Mouse (Mus musculus): ENCODE data around the gene Zfyve27. TPM values are rescaled to one million over a fixed set of nuclear protein-coding genes. Genes with fewer than 3 reads are reported as not detected.

Gene Zfyve27
- polyA plus RNA-seq, 1 experiment from 2014 or later = 25.1 TPM

- WGBS = 84% methylated on average over 15 of the region's 15 CpGs
- no peak overlapping the region for H3K9ac ChIP-seq (ENCODE audit: low read length)
- H3K4me3 ChIP-seq (ENCODE audit: low read length) = no peak overlapping the region
- H3K4me1 ChIP-seq (ENCODE audit: control insufficient read depth, insufficient read depth, low read length) = no peaks in the 10 kb centered on the region
- H3K27ac ChIP-seq (ENCODE audit: low read length) = no peak overlapping the region
- no peaks in the 10 kb centered on the region for H3K36me3 ChIP-seq (ENCODE audit: control insufficient read depth, insufficient read depth)
- ATAC-seq (replicated peaks; ENCODE audit: extremely low read depth, insufficient read depth, low FRiP score) = no peak
- no peaks in the 10 kb centered on the region for H3K9me3 ChIP-seq (replicated peaks; ENCODE audit: control insufficient read depth, low read length)
- H3K27me3 ChIP-seq (ENCODE audit: control insufficient read depth, insufficient read depth, low read length) = no peaks in the 10 kb centered on the region
- no peak overlapping the region for H3K4me2 ChIP-seq (ENCODE audit: low read depth, low read length)
Measured at GRCm38 (mm10) chr19:42138517-42139285, 25.1 kb upstream of the Zfyve27 start.

GRCm38 (mm10) chr19:42139724-42140517, 23.8 kb upstream of the Zfyve27 start:
- no peak overlapping the region for H3K9ac ChIP-seq (ENCODE audit: low read length)
- H3K27ac ChIP-seq (ENCODE audit: low read length) = no peak overlapping the region
- no peaks in the 10 kb centered on the region for H3K27me3 ChIP-seq (ENCODE audit: control insufficient read depth, insufficient read depth, low read length)
- ATAC-seq (replicated peaks; ENCODE audit: extremely low read depth, insufficient read depth, low FRiP score) = no peak
- H3K9me3 ChIP-seq (replicated peaks; ENCODE audit: control insufficient read depth, low read length) = no peaks in the 10 kb centered on the region
- no peak overlapping the region for H3K4me2 ChIP-seq (ENCODE audit: low read depth, low read length)
- no peak overlapping the region for H3K4me3 ChIP-seq (ENCODE audit: low read length)
- WGBS = 62% methylated on average over 5 of the region's 5 CpGs
- peaks cover 6% of the 10 kb centered on the region for H3K4me1 ChIP-seq (ENCODE audit: control insufficient read depth, insufficient read depth, low read length)
- H3K36me3 ChIP-seq (ENCODE audit: control insufficient read depth, insufficient read depth) = no peaks in the 10 kb centered on the region

- Histone ChIP-seq H3K27ac (ENCODE audit: low read length) (no peak overlapping the region), H3K36me3 (ENCODE audit: control insufficient read depth, insufficient read depth) (no peaks in the 10 kb centered on the region), H3K4me1 (ENCODE audit: control insufficient read depth, insufficient read depth, low read length) (peaks cover 8% of the 10 kb centered on the region), H3K27me3 (ENCODE audit: control insufficient read depth, insufficient read depth, low read length) (no peaks in the 10 kb centered on the region), H3K9ac (ENCODE audit: low read length) (no peak overlapping the region), H3K9me3 (replicated peaks; ENCODE audit: control insufficient read depth, low read length) (no peaks in the 10 kb centered on the region), H3K4me3 (ENCODE audit: low read length) (no peak overlapping the region), H3K4me2 (ENCODE audit: low read depth, low read length) (no peak overlapping the region)
- 75% methylated on average over 3 of the region's 3 CpGs for WGBS
- no peak for ATAC-seq (replicated peaks; ENCODE audit: extremely low read depth, insufficient read depth, low FRiP score)
Measured at GRCm38 (mm10) chr19:42141998-42142397, 21.8 kb upstream of the Zfyve27 start.

GRCm38 (mm10) chr19:42142757-42143156, 21.0 kb upstream of the Zfyve27 start:
- Histone ChIP-seq H3K27me3 (ENCODE audit: control insufficient read depth, insufficient read depth, low read length) (no peaks in the 10 kb centered on the region), H3K27ac (ENCODE audit: low read length) (no peak overlapping the region), H3K9ac (ENCODE audit: low read length) (no peak overlapping the region), H3K4me3 (ENCODE audit: low read length) (no peak overlapping the region), H3K4me1 (ENCODE audit: control insufficient read depth, insufficient read depth, low read length) (peaks cover 9% of the 10 kb centered on the region), H3K9me3 (replicated peaks; ENCODE audit: control insufficient read depth, low read length) (no peaks in the 10 kb centered on the region), H3K4me2 (ENCODE audit: low read depth, low read length) (no peak overlapping the region), H3K36me3 (ENCODE audit: control insufficient read depth, insufficient read depth) (no peaks in the 10 kb centered on the region)
- ATAC-seq (replicated peaks; ENCODE audit: extremely low read depth, insufficient read depth, low FRiP score) = no peak
- 76% methylated on average over 2 of the region's 2 CpGs for WGBS

- no peaks in the 10 kb centered on the region for H3K27me3 ChIP-seq (ENCODE audit: control insufficient read depth, insufficient read depth, low read length)
- H3K9me3 ChIP-seq (replicated peaks; ENCODE audit: control insufficient read depth, low read length) = no peaks in the 10 kb centered on the region
- H3K9ac ChIP-seq (ENCODE audit: low read length) = no peak overlapping the region
- no peaks in the 10 kb centered on the region for H3K36me3 ChIP-seq (ENCODE audit: control insufficient read depth, insufficient read depth)
- no peak overlapping the region for H3K4me3 ChIP-seq (ENCODE audit: low read length)
- H3K4me1 ChIP-seq (ENCODE audit: control insufficient read depth, insufficient read depth, low read length) = peaks cover 16% of the 10 kb centered on the region
- WGBS = 34% methylated on average over 6 of the region's 6 CpGs
- no peak overlapping the region for H3K4me2 ChIP-seq (ENCODE audit: low read depth, low read length)
- no peak for ATAC-seq (replicated peaks; ENCODE audit: extremely low read depth, insufficient read depth, low FRiP score)
- peak overlapping the region; percentile 48; the same call in 1 of the 2 replicates for H3K27ac ChIP-seq (ENCODE audit: low read length)
Measured at GRCm38 (mm10) chr19:42144067-42144466, 19.7 kb upstream of the Zfyve27 start.

- Histone ChIP-seq H3K9ac (ENCODE audit: low read length) (no peak overlapping the region), H3K27ac (ENCODE audit: low read length) (peak overlapping the region; percentile 45; the same call in 1 of the 2 replicates), H3K36me3 (ENCODE audit: control insufficient read depth, insufficient read depth) (no peaks in the 10 kb centered on the region), H3K27me3 (ENCODE audit: control insufficient read depth, insufficient read depth, low read length) (no peaks in the 10 kb centered on the region), H3K4me2 (ENCODE audit: low read depth, low read length) (no peak overlapping the region), H3K4me1 (ENCODE audit: control insufficient read depth, insufficient read depth, low read length) (peaks cover 22% of the 10 kb centered on the region), H3K4me3 (ENCODE audit: low read length) (no peak overlapping the region), H3K9me3 (replicated peaks; ENCODE audit: control insufficient read depth, low read length) (no peaks in the 10 kb centered on the region)
- ATAC-seq (replicated peaks; ENCODE audit: extremely low read depth, insufficient read depth, low FRiP score) = no peak
- 29% methylated on average over 8 of the region's 8 CpGs for WGBS
Measured at GRCm38 (mm10) chr19:42144541-42145167, 19.1 kb upstream of the Zfyve27 start.

GRCm38 (mm10) chr19:42145210-42145609, 18.5 kb upstream of the Zfyve27 start:
- Histone ChIP-seq H3K4me3 (ENCODE audit: low read length) (no peak overlapping the region), H3K9me3 (replicated peaks; ENCODE audit: control insufficient read depth, low read length) (no peaks in the 10 kb centered on the region), H3K36me3 (ENCODE audit: control insufficient read depth, insufficient read depth) (no peaks in the 10 kb centered on the region), H3K4me2 (ENCODE audit: low read depth, low read length) (no peak overlapping the region), H3K27me3 (ENCODE audit: control insufficient read depth, insufficient read depth, low read length) (no peaks in the 10 kb centered on the region), H3K9ac (ENCODE audit: low read length) (no peak overlapping the region), H3K4me1 (ENCODE audit: control insufficient read depth, insufficient read depth, low read length) (peaks cover 26% of the 10 kb centered on the region), H3K27ac (ENCODE audit: low read length) (no peak overlapping the region)
- 49% methylated on average over 4 of the region's 4 CpGs for whole genome bisulfite sequencing
- no peak for ATAC-seq (replicated peaks; ENCODE audit: extremely low read depth, insufficient read depth, low FRiP score)

GRCm38 (mm10) chr19:42145731-42146130, 18.0 kb upstream of the Zfyve27 start:
- 89% methylated on average over 2 of the region's 2 CpGs for WGBS
- no peak overlapping the region for H3K4me3 ChIP-seq (ENCODE audit: low read length)
- no peaks in the 10 kb centered on the region for H3K27me3 ChIP-seq (ENCODE audit: control insufficient read depth, insufficient read depth, low read length)
- H3K9ac ChIP-seq (ENCODE audit: low read length) = no peak overlapping the region
- no peak for ATAC-seq (replicated peaks; ENCODE audit: extremely low read depth, insufficient read depth, low FRiP score)
- H3K4me2 ChIP-seq (ENCODE audit: low read depth, low read length) = no peak overlapping the region
- H3K9me3 ChIP-seq (replicated peaks; ENCODE audit: control insufficient read depth, low read length) = no peaks in the 10 kb centered on the region
- H3K36me3 ChIP-seq (ENCODE audit: control insufficient read depth, insufficient read depth) = no peaks in the 10 kb centered on the region
- H3K27ac ChIP-seq (ENCODE audit: low read length) = no peak overlapping the region
- H3K4me1 ChIP-seq (ENCODE audit: control insufficient read depth, insufficient read depth, low read length) = peaks cover 31% of the 10 kb centered on the region

Measured in heart, embryonic 16.5 days (tissue).